Mouse (Mus musculus) hindbrain, embryonic 11.5 days (tissue): ENCODE results near the gene Serpinb2. TPM values are rescaled to one million over a fixed set of nuclear protein-coding genes. Genes with fewer than 3 reads are reported as not detected.

Experiments
- ATAC-seq: fragments of 200-750 bp; cut with Nextera tagmentation; 2 replicates; pipeline ENCODE4 v1.8.0; 2017; ENCODE audit warnings: mild to moderate bottlenecking, moderate TSS enrichment, moderate library complexity; ENCODE audit not compliant: low FRiP score
- DNase-seq: peaks from one replicate; pipeline ENCODE4 v3.0.0-alpha.2; 2015; ENCODE audit warnings: low spot score
- H3K27ac ChIP-seq: fragments of 300-500 bp; sonication (generic); 2 replicates; pipeline ENCODE4 v1.5.1; 2014; ENCODE audit warnings: mild to moderate bottlenecking, low read depth, low read length
- H3K27me3 ChIP-seq: fragments of 300-500 bp; sonication (generic); 2 replicates; pipeline ENCODE4 v1.6.1; 2014; ENCODE audit warnings: mild to moderate bottlenecking, low read length, moderate library complexity, mixed read lengths; ENCODE audit not compliant: control insufficient read depth, insufficient read depth
- H3K36me3 ChIP-seq: fragments of 300-500 bp; sonication (generic); 2 replicates; pipeline ENCODE4 v1.6.1; 2014; ENCODE audit warnings: mild to moderate bottlenecking, low read length, moderate library complexity, mixed read lengths; ENCODE audit not compliant: control insufficient read depth, insufficient read depth
- H3K4me1 ChIP-seq: fragments of 300-500 bp; sonication (generic); replicated peaks from 2 replicates; pipeline ENCODE4 v1.6.1; 2014; ENCODE audit warnings: low read length, mixed read lengths; ENCODE audit not compliant: control insufficient read depth, insufficient read depth
- H3K4me2 ChIP-seq: fragments of 300-500 bp; sonication (generic); replicated peaks from 2 replicates; pipeline ENCODE4 v1.6.1; 2014; ENCODE audit warnings: mild to moderate bottlenecking, low read depth, low read length
- H3K4me3 ChIP-seq: fragments of 300-500 bp; sonication (generic); 2 replicates; pipeline ENCODE4 v1.5.1; 2014; ENCODE audit warnings: low read depth, low read length
- H3K9ac ChIP-seq: fragments of 300-500 bp; sonication (generic); 2 replicates; pipeline ENCODE4 v1.6.1; 2014; ENCODE audit warnings: low read depth, low read length
- H3K9me3 ChIP-seq: fragments of 300-500 bp; sonication (generic); 2 replicates; pipeline ENCODE4 v1.6.1; 2016; ENCODE audit warnings: low read length; ENCODE audit not compliant: control insufficient read depth
- WGBS: fragments of 180-500 bp; shearing (Covaris S2); extraction: QIAGEN DNeasy Blood & Tissue Kit; methylation state at CpG from one replicate; pipeline ENCODE4 v1.1.7; 2014; 5-methylcytosine and 5-hydroxymethylcytosine counted together
- polyA plus RNA-seq: library from polyadenylated mRNA; unstranded; fragments of >200 nt; fragmentation: Nextera tagmentation; extraction: Ambion mirVana; gene quantifications from 2 replicates; pipeline ENCODE4 v1.2.1, GENCODE M21; 2014

Serpinb2 gene
- polyA plus RNA-seq, 1 experiment from 2014 or later: not detected

- H3K27ac ChIP-seq: no peak overlapping the region
- no peak overlapping the region for H3K4me2 ChIP-seq
- H3K4me1 ChIP-seq: no peaks in the 10 kb centered on the region
- 91% methylated on average over 1 of the region's 1 CpGs for WGBS
- no peaks in the 10 kb centered on the region for H3K36me3 ChIP-seq
- no peak overlapping the region for H3K4me3 ChIP-seq
- H3K27me3 ChIP-seq: no peaks in the 10 kb centered on the region
- ATAC-seq (no peak), DNase-seq (no peak)
- H3K9ac ChIP-seq: no peak overlapping the region
- no peaks in the 10 kb centered on the region for H3K9me3 ChIP-seq
These were observed 2.3 kb downstream of the Serpinb2 start for GRCm38 (mm10) chr1:107513530-107513929.

- WGBS: 79% methylated on average over 2 of the region's 2 CpGs
- no peaks in the 10 kb centered on the region for H3K36me3 ChIP-seq
- H3K4me3 ChIP-seq: no peak overlapping the region
- no peak overlapping the region for H3K9ac ChIP-seq
- DNase-seq (no peak), ATAC-seq (no peak)
- H3K27ac ChIP-seq: no peak overlapping the region
- no peaks in the 10 kb centered on the region for H3K27me3 ChIP-seq
- H3K9me3 ChIP-seq: no peaks in the 10 kb centered on the region
- H3K4me2 ChIP-seq: no peak overlapping the region
- no peaks in the 10 kb centered on the region for H3K4me1 ChIP-seq
These were observed 4.7 kb downstream of the Serpinb2 start for GRCm38 (mm10) chr1:107515839-107516498.

GRCm38 (mm10) chr1:107525592-107525991 lies 14.4 kb downstream of the Serpinb2 start:
- Histone ChIP-seq H3K9ac (no peak overlapping the region), H3K36me3 (no peaks in the 10 kb centered on the region), H3K4me1 (no peaks in the 10 kb centered on the region), H3K4me2 (no peak overlapping the region), H3K4me3 (no peak overlapping the region), H3K27me3 (no peaks in the 10 kb centered on the region), H3K27ac (no peak overlapping the region), H3K9me3 (no peaks in the 10 kb centered on the region)
- ATAC-seq (no peak), DNase-seq (no peak)
- 82% methylated on average over 4 of the region's 4 CpGs for WGBS

GRCm38 (mm10) chr1:107528325-107529078 lies 17.3 kb downstream of the Serpinb2 start:
- H3K27me3 ChIP-seq: no peaks in the 10 kb centered on the region
- no peak overlapping the region for H3K9ac ChIP-seq
- no peaks in the 10 kb centered on the region for H3K36me3 ChIP-seq
- H3K4me2 ChIP-seq: no peak overlapping the region
- no peaks in the 10 kb centered on the region for H3K9me3 ChIP-seq
- no peak for DNase-seq
- no peak overlapping the region for H3K27ac ChIP-seq
- no peaks in the 10 kb centered on the region for H3K4me1 ChIP-seq
- ATAC-seq: no peak
- WGBS: 64% methylated on average over 3 of the region's 3 CpGs
- H3K4me3 ChIP-seq: no peak overlapping the region

GRCm38 (mm10) chr1:107529365-107530052 lies 18.3 kb downstream of the Serpinb2 start:
- 35% methylated on average over 5 of the region's 5 CpGs for WGBS
- H3K27ac ChIP-seq: no peak overlapping the region
- H3K9me3 ChIP-seq: no peaks in the 10 kb centered on the region
- H3K4me3 ChIP-seq: no peak overlapping the region
- H3K4me1 ChIP-seq: no peaks in the 10 kb centered on the region
- H3K9ac ChIP-seq: no peak overlapping the region
- ATAC-seq (peak; percentile 92), DNase-seq (peak; percentile 13)
- no peak overlapping the region for H3K4me2 ChIP-seq
- H3K27me3 ChIP-seq: no peaks in the 10 kb centered on the region
- no peaks in the 10 kb centered on the region for H3K36me3 ChIP-seq

GRCm38 (mm10) chr1:107533736-107534135 lies 22.5 kb downstream of the Serpinb2 start:
- no peak for ATAC-seq
- no peaks in the 10 kb centered on the region for H3K36me3 ChIP-seq
- H3K9me3 ChIP-seq: no peaks in the 10 kb centered on the region
- 82% methylated on average over 3 of the region's 3 CpGs for WGBS
- H3K4me1 ChIP-seq: no peaks in the 10 kb centered on the region
- no peak overlapping the region for H3K9ac ChIP-seq
- no peak overlapping the region for H3K4me3 ChIP-seq
- DNase-seq: no peak
- no peak overlapping the region for H3K4me2 ChIP-seq
- no peak overlapping the region for H3K27ac ChIP-seq
- H3K27me3 ChIP-seq: no peaks in the 10 kb centered on the region

- Histone ChIP-seq H3K4me3 (no peak overlapping the region), H3K27ac (no peak overlapping the region), H3K9ac (no peak overlapping the region), H3K36me3 (no peaks in the 10 kb centered on the region), H3K4me2 (no peak overlapping the region), H3K4me1 (no peaks in the 10 kb centered on the region), H3K27me3 (no peaks in the 10 kb centered on the region), H3K9me3 (no peaks in the 10 kb centered on the region)
- DNase-seq (no peak), ATAC-seq (no peak)
- 77% methylated on average over 1 of the region's 1 CpGs for WGBS
These were observed 26.2 kb downstream of the Serpinb2 start for GRCm38 (mm10) chr1:107537435-107537834.

GRCm38 (mm10) chr1:107559494-107559893 lies 48.3 kb downstream of the Serpinb2 start:
- no peak overlapping the region for H3K4me3 ChIP-seq
- WGBS: 93% methylated on average over 3 of the region's 3 CpGs
- no peaks in the 10 kb centered on the region for H3K9me3 ChIP-seq

More at GRCm38 (mm10) chr1:107559494-107559893, 48.3 kb downstream of the Serpinb2 start:
- Histone ChIP-seq H3K36me3 (no peaks in the 10 kb centered on the region), H3K27me3 (no peaks in the 10 kb centered on the region), H3K4me2 (no peak overlapping the region), H3K9ac (no peak overlapping the region), H3K27ac (no peak overlapping the region), H3K4me1 (no peaks in the 10 kb centered on the region)
- DNase-seq (no peak), ATAC-seq (no peak)
